Mouse (Mus musculus) urinary bladder, adult 2 months (tissue): ENCODE measurements around the gene Lct. TPM values are rescaled to one million over a fixed set of nuclear protein-coding genes. Genes with fewer than 3 reads are reported as not detected.
A peak's percentile ranks its signal among the peaks of the same experiment; 100 is the strongest.
"Not testable (repeated sequence)": the region's sequence is repeated elsewhere in the genome, so short reads cannot be mapped to it uniquely, and the experiment has no call there.

Experiments used
- DNase-seq: peaks from one replicate; pipeline ENCODE4 v3.0.0; 2022; ENCODE audit warnings: low spot score
- polyA plus RNA-seq: library from polyadenylated mRNA; depleted of rRNA; stranded (reverse); fragments of >200 nt; gene quantifications from 2 replicates; pipeline ENCODE4 v1.2.3, GENCODE M21; 2012; rRNA removed

The Lct gene
- polyA plus RNA-seq, 1 experiment: 0.41 TPM

GRCm38 (mm10) chr1:128295717-128296528 lies 32.2 kb downstream of the Lct start:
- no peak for DNase-seq

- DNase-seq: no peak
Measured at GRCm38 (mm10) chr1:128295296-128295695, 32.8 kb downstream of the Lct start.

GRCm38 (mm10) chr1:128293524-128293923 lies 34.6 kb downstream of the Lct start:
- no peak for DNase-seq

GRCm38 (mm10) chr1:128290295-128290694 lies 37.8 kb downstream of the Lct start:
- no peak for DNase-seq

GRCm38 (mm10) chr1:128285136-128285535 lies 43.0 kb downstream of the Lct start:
- no peak for DNase-seq

GRCm38 (mm10) chr1:128284157-128284690 lies 43.9 kb downstream of the Lct start:
- no peak for DNase-seq

- DNase-seq: no peak
Measured at GRCm38 (mm10) chr1:128282924-128283323, 45.2 kb downstream of the Lct start.

GRCm38 (mm10) chr1:128281753-128282152 lies 46.4 kb downstream of the Lct start:
- DNase-seq: no peak

- no peak for DNase-seq
Measured at GRCm38 (mm10) chr1:128278563-128278962, 49.6 kb downstream of the Lct start.

- no peak for DNase-seq
Measured at GRCm38 (mm10) chr1:128275908-128276307, 52.2 kb downstream of the Lct start.

GRCm38 (mm10) chr1:128270731-128271130 lies 57.4 kb downstream of the Lct start:
- no peak for DNase-seq

- not testable (repeated sequence) for DNase-seq
Measured at GRCm38 (mm10) chr1:128267061-128267460, 61.1 kb downstream of the Lct start.

- DNase-seq: peak; percentile 26
Measured at GRCm38 (mm10) chr1:128244727-128245355, 83.3 kb downstream of the Lct start.

GRCm38 (mm10) chr1:128243996-128244726 lies 84.0 kb downstream of the Lct start:
- DNase-seq: peak; percentile 92

- no peak for DNase-seq
Measured at GRCm38 (mm10) chr1:128243627-128243995, 84.5 kb downstream of the Lct start, which contains the start of gene Ubxn4. Gene Ubxn4 (plus strand): TSS chr1:128243964.

GRCm38 (mm10) chr1:128235181-128235580 lies 92.9 kb downstream of the Lct start:
- no peak for DNase-seq

Other genes starting within 250 kb of the Lct start
- 3.4 and 3.8 TPM in 2 replicates for gene Zranb3, start 225.3 kb downstream of the Lct start, polyA plus RNA-seq
- 24.0 and 32.6 TPM in 2 replicates for gene R3hdm1, start 225.0 kb downstream of the Lct start, polyA plus RNA-seq
- 40.4 and 40.7 TPM in 2 replicates for gene Ubxn4, start 84.4 kb downstream of the Lct start, polyA plus RNA-seq
- 14.0 and 18.5 TPM in 2 replicates for gene Mcm6, start 31.3 kb upstream of the Lct start, polyA plus RNA-seq
- gene Dars, start 89.0 kb upstream of the Lct start, polyA plus RNA-seq: 44.2 and 48.1 TPM in 2 replicates